Mouse (Mus musculus): ENCODE results near the gene Cttnbp2nl. TPM values are rescaled to one million over a fixed set of nuclear protein-coding genes. Genes with fewer than 3 reads are reported as not detected.
A peak's percentile ranks its signal among the peaks of the same experiment; 100 is the strongest.

Cttnbp2nl gene
- polyA plus RNA-seq, 1 experiment from 2014 or later = 32.9 TPM

GRCm38 (mm10) chr3:104991703-104992102 is 61.2 kb downstream of the Cttnbp2nl start:
- ATAC-seq (ENCODE audit: borderline replicate concordance, extremely low read depth, low FRiP score, low TSS enrichment) = no peak
- Histone ChIP-seq H3K4me2 (no peak overlapping the region), H3K9ac (no peak overlapping the region), H3K27me3 (no peaks in the 10 kb centered on the region), H3K4me1 (peaks cover 33% of the 10 kb centered on the region), H3K27ac (no peak overlapping the region), H3K36me3 (no peaks in the 10 kb centered on the region), H3K4me3 (no peak overlapping the region), H3K9me3 (no peaks in the 10 kb centered on the region)
- WGBS = 54% methylated on average over 5 of the region's 5 CpGs

- WGBS = 60% methylated on average over 5 of the region's 5 CpGs
- no peaks in the 10 kb centered on the region for H3K36me3 ChIP-seq
- no peaks in the 10 kb centered on the region for H3K9me3 ChIP-seq
- no peaks in the 10 kb centered on the region for H3K27me3 ChIP-seq
- H3K4me2 ChIP-seq = no peak overlapping the region
- no peak overlapping the region for H3K9ac ChIP-seq
- peaks cover 4% of the 10 kb centered on the region for H3K4me1 ChIP-seq
- no peak for ATAC-seq (ENCODE audit: borderline replicate concordance, extremely low read depth, low FRiP score, low TSS enrichment)
- H3K4me3 ChIP-seq = no peak overlapping the region
- H3K27ac ChIP-seq = no peak overlapping the region
Observed at GRCm38 (mm10) chr3:104987884-104988283, 65.1 kb downstream of the Cttnbp2nl start.

- no peaks in the 10 kb centered on the region for H3K36me3 ChIP-seq
- H3K9ac ChIP-seq = no peak overlapping the region
- no peak overlapping the region for H3K4me3 ChIP-seq
- WGBS = 71% methylated on average over 5 of the region's 5 CpGs
- H3K9me3 ChIP-seq = no peaks in the 10 kb centered on the region
- no peaks in the 10 kb centered on the region for H3K27me3 ChIP-seq
- H3K4me1 ChIP-seq = no peaks in the 10 kb centered on the region
- H3K4me2 ChIP-seq = no peak overlapping the region
- no peak overlapping the region for H3K27ac ChIP-seq
- ATAC-seq (ENCODE audit: borderline replicate concordance, extremely low read depth, low FRiP score, low TSS enrichment) = no peak
Observed at GRCm38 (mm10) chr3:104979735-104980134, 73.2 kb downstream of the Cttnbp2nl start.

- no peaks in the 10 kb centered on the region for H3K9me3 ChIP-seq
- no peaks in the 10 kb centered on the region for H3K36me3 ChIP-seq
- H3K9ac ChIP-seq = peak overlapping the region; percentile 77
- peaks cover 15% of the 10 kb centered on the region for H3K27me3 ChIP-seq
- H3K27ac ChIP-seq = peak overlapping the region; percentile 82
- H3K4me1 ChIP-seq = peaks cover 39% of the 10 kb centered on the region
- peak; percentile 73; the same call in 1 of the 2 replicates for ATAC-seq (ENCODE audit: borderline replicate concordance, extremely low read depth, low FRiP score, low TSS enrichment)
- H3K4me2 ChIP-seq = peak overlapping the region; percentile 89
- H3K4me3 ChIP-seq = peak overlapping the region; percentile 62
- under 1% methylated on average over 49 of the region's 49 CpGs for WGBS
Observed at GRCm38 (mm10) chr3:104967548-104968300, 85.2 kb downstream of the Cttnbp2nl start.

GRCm38 (mm10) chr3:104965991-104966554 is 86.9 kb downstream of the Cttnbp2nl start:
- H3K9me3 ChIP-seq = no peaks in the 10 kb centered on the region
- H3K4me2 ChIP-seq = no peak overlapping the region
- H3K9ac ChIP-seq = no peak overlapping the region
- no peak overlapping the region for H3K27ac ChIP-seq
- no peak overlapping the region for H3K4me3 ChIP-seq
- no peak for ATAC-seq (ENCODE audit: borderline replicate concordance, extremely low read depth, low FRiP score, low TSS enrichment)
- peaks cover 56% of the 10 kb centered on the region for H3K4me1 ChIP-seq
- peaks cover 32% of the 10 kb centered on the region for H3K27me3 ChIP-seq
- WGBS = 79% methylated on average over 7 of the region's 7 CpGs
- no peaks in the 10 kb centered on the region for H3K36me3 ChIP-seq

- Histone ChIP-seq H3K9me3 (no peaks in the 10 kb centered on the region), H3K27me3 (peaks cover 40% of the 10 kb centered on the region), H3K36me3 (no peaks in the 10 kb centered on the region), H3K27ac (no peak overlapping the region), H3K9ac (no peak overlapping the region), H3K4me3 (no peak overlapping the region), H3K4me2 (no peak overlapping the region), H3K4me1 (peaks cover 64% of the 10 kb centered on the region)
- WGBS = 62% methylated on average over 8 of the region's 8 CpGs
- ATAC-seq (ENCODE audit: borderline replicate concordance, extremely low read depth, low FRiP score, low TSS enrichment) = no peak
Observed at GRCm38 (mm10) chr3:104965070-104965855, 87.7 kb downstream of the Cttnbp2nl start.

- Histone ChIP-seq H3K36me3 (no peaks in the 10 kb centered on the region), H3K4me2 (no peak overlapping the region), H3K4me3 (no peak overlapping the region), H3K9ac (no peak overlapping the region), H3K27ac (0 out of 2 replicates have a peak overlapping the region, but pooled peaks have one; percentile 53), H3K9me3 (no peaks in the 10 kb centered on the region), H3K27me3 (peaks cover 51% of the 10 kb centered on the region), H3K4me1 (peaks cover 65% of the 10 kb centered on the region)
- 18% methylated on average over 13 of the region's 13 CpGs for WGBS
- no peak for ATAC-seq (ENCODE audit: borderline replicate concordance, extremely low read depth, low FRiP score, low TSS enrichment)
Observed at GRCm38 (mm10) chr3:104963331-104964276, 89.3 kb downstream of the Cttnbp2nl start.

- H3K27ac ChIP-seq = peak overlapping the region; percentile 69
- no peak overlapping the region for H3K9ac ChIP-seq
- no peak overlapping the region for H3K4me3 ChIP-seq
- H3K4me2 ChIP-seq = peak overlapping the region; percentile 78
- peaks cover 61% of the 10 kb centered on the region for H3K4me1 ChIP-seq
- WGBS = 8% methylated on average over 5 of the region's 5 CpGs
- H3K36me3 ChIP-seq = no peaks in the 10 kb centered on the region
- peaks cover 51% of the 10 kb centered on the region for H3K27me3 ChIP-seq
- ATAC-seq (ENCODE audit: borderline replicate concordance, extremely low read depth, low FRiP score, low TSS enrichment) = peak; percentile 29; the same call in 1 of the 2 replicates
- no peaks in the 10 kb centered on the region for H3K9me3 ChIP-seq
Observed at GRCm38 (mm10) chr3:104962866-104963265, 90.1 kb downstream of the Cttnbp2nl start.

GRCm38 (mm10) chr3:104962141-104962611 is 90.8 kb downstream of the Cttnbp2nl start:
- WGBS = under 1% methylated on average over 31 of the region's 31 CpGs
- H3K27me3 ChIP-seq = peaks cover 51% of the 10 kb centered on the region
- H3K27ac ChIP-seq = peak overlapping the region; percentile 69
- ATAC-seq (ENCODE audit: borderline replicate concordance, extremely low read depth, low FRiP score, low TSS enrichment) = peak; percentile 58
- H3K4me3 ChIP-seq = peak overlapping the region; percentile 56
- H3K9ac ChIP-seq = peak overlapping the region; percentile 42; the same call in 1 of the 2 replicates
- H3K4me2 ChIP-seq = peak overlapping the region; percentile 78
- H3K9me3 ChIP-seq = no peaks in the 10 kb centered on the region
- H3K4me1 ChIP-seq = peaks cover 55% of the 10 kb centered on the region
- no peaks in the 10 kb centered on the region for H3K36me3 ChIP-seq

- Histone ChIP-seq H3K27ac (peak within 1 kb of the TSS; percentile 69), H3K36me3 (no peaks in the 10 kb centered on the region), H3K4me3 (peak within 1 kb of the TSS; percentile 56), H3K9me3 (no peaks in the 10 kb centered on the region), H3K9ac (peak within 1 kb of the TSS; percentile 42; the same call in 1 of the 2 replicates), H3K27me3 (peaks cover 51% of the 10 kb centered on the region), H3K4me1 (peaks cover 63% of the 10 kb centered on the region), H3K4me2 (peak within 1 kb of the TSS; percentile 78)
- peak; percentile 32; the same call in 1 of the 2 replicates for ATAC-seq (ENCODE audit: borderline replicate concordance, extremely low read depth, low FRiP score, low TSS enrichment)
- 1% methylated on average over 67 of the region's 87 CpGs for WGBS
Observed at GRCm38 (mm10) chr3:104961066-104962059, 91.6 kb downstream of the Cttnbp2nl start, which contains the start of gene Wnt2b. Gene Wnt2b (minus strand): TSS chr3:104961921.

Data from lung, embryonic 15.5 days (tissue).